Mouse (Mus musculus): ENCODE measurements around the gene Siah2.

The Siah2 gene

DNA sequence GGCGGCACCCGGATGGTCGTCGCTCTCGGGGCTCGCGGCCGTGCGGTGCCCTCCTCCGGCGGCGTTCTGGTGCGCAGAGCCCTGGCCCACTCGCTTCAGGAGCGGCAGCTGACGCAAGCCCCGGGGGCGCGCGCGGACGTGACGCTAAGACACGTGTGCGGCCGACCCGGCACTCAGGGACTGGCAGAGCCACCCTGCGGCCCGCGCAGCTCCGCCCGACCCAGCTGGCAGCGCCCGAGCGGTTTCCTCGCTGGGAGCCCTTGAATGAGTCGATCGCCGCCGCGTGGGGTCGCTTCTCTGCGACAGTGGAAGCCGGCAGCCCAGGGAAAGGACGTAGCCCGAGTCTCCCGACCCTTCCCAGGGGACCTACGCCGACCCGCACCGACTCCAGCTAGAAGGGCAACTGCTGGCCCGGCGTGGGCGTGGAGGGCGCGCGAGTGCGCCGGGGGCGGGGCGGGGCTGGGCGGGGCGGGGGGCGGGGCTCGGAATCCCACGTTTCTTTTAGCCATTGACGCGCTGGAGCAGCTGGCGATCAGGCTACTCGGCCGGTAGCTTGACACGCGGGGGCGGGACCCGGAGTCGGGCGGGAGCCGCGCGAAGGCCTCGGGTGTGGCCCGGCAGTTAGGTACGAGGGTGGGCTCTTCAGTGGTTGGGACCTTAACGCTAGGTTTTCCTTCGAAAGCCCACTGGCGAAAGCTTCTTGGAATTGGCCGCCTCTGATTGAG is at the start of gene Siah2:
TSS of gene Siah2 (minus strand) at position 404 of the 725 bp plus-strand sequence.
- DNase-seq: peak; percentile 90 to 94

DNA sequence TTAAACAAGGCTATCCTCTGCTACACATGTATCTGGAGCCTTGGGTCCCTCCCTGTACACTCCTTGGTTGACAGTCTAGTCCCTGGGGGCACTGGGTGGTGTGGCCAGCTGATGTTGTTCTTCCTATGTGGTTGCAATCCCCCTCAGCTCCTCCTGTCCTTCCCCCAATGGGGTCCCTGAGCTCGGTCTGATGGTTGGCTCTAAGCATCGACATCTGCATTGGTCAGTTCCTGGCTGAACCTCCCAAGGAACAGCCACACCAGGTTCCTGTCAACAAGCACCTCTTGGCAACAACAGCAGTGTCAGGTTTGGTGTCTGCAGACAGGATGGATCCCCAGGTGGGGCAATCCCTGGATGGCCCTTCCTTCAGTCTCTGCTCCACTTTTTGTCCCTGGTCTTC is 47.3 kb upstream of the Siah2 start:
- DNase-seq: no peak

DNA sequence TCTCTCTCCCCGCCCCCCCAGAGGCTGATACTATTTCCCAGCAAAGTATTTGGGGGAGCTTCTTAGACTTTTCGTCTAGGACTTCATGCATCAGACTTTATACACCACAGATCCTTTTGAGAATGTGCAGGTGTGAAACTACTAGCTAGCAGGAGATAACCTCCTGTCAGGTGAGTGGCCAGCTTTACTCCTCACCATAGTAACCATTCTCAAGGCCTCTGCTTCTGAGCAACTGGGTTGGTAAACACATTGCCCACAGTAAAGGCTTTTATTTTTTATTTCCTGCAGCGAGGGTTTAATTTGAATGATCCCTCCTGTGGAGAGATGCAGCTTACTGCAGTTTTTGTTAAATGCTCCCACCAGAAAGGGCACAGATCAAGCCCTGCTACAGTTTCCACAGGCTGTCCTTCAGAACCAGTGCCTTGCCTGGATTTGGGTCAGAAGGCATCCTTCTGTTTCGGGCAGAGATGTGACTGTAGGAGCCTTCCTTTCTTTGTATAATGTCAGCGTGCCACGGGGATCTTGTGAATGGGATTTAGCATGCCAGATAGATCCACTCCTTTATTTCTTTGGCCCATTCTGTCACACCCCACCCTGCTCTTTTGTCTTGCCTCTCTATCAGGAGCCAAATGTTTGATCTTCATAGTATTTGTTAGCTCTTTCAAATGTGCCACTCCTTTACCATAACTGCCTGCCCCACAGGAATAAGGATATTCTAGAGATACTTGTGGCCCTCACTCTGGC is 46.3 kb upstream of the Siah2 start:
- no peak for DNase-seq

DNA sequence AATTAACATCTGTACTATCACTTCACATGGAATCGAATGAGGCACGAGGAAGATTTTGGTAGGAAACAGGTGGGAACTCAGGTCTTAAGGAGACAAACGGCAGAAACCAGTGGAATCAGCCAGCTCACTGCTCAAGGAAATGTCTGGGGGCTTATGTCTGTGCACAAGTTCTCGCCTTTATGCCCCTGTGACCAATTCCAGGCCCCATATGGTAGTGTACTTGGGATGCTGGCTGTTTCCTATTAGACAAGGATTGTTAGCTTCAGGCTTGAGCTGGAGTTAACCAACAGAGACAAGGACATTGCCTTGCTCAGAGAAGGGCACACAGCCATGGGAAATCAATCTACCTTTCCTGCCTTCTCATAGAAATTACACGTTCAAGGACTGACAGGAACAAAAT is 39.3 kb upstream of the Siah2 start:
- no peak for DNase-seq

DNA sequence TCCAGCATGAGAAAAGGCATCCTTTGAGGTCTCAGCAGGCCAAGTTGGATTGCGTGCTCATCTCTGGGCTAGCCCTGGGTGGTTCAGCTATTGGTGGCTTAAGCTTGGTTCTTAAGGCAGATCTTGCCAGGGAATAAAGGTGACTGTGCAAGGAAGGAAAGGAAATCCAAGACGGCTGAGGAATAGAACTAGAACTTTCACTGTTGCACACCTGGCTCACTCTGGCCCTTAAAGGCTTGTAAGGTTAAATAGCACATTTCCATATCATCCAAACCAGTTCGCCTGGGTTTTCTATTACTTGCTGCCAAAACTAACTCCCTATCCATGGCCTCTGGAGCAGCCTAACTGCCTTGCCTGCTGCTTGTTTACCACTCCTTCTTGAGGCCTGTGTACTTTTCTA is 38.4 kb upstream of the Siah2 start:
- DNase-seq: no peak

DNA sequence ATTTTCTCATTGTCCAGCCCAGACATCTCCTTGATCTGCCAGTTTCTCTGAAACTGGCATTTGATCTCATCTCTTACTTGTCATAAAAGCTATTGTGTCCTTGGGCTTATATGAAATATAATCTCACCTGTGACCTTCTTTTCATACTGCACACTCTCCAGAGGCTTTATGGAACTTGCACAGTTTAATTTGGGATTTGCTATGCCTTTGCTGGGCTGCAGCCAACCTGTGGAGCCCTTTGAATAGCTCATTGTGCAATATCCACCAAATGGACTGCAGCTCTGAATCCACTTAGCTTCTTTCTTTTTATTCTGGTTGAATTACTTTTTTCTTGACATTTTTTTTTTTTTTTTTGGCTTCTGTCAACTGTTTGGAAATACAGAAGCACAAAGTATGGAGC is 37.3 kb upstream of the Siah2 start:
- no peak for DNase-seq

DNA sequence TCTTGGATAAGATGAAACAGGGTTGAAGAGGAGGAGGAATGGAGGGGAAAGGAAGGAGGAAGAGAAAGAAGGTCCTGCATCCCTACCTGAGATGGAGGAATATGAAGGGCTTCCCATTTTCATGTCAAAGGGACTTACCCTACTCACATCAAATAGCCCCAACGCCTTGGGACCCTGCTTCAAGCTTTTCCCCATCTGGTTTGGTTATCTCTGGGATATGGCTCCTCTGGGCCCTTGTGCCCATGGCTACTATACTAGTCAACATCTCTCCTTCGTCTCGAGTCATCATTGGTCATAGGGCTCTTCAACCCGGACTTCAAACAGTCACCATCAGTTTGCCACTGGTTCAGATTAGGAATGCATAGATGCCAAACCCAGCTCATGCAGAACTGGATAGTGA is 35.4 kb upstream of the Siah2 start:
- no peak for DNase-seq

DNA sequence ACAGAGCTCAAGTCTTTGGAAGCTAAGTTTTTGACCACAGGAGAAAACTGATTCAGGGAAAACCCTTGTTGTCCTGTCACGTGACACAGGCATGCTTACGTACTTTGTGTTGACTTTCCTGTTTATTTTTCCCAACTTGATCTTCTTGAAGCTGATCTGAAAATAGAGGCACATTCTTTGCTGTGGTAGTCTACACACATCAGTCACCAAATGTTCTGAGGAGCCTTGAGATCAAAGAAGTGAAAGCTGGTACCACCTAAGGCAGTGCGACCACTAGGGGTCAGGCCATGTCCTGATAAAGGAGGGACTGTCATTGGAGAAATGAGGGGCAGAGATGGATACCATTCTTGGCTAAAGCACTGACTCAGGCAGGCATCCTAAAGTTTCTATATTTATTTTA is 34.8 kb upstream of the Siah2 start:
- DNase-seq: peak; percentile 68 to 72

DNA sequence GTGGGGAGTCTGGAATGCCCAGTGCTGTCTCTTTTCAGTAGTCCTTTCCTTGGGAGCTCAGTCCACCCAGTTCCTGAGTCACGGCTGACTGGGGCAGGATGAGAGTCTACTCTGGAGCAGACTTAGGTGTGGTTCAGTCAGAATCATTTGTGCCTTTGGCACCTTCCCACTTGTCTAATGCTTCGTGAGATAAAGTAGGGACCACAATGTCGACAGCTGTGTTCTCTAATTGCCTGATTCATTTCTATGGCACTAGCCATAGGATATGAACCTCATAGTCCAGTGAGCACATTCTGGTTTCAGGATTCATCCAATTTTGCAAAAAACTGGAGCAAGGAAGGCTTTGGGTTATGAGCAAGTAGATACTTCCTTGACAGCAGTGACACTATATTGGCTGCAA is 34.2 kb upstream of the Siah2 start:
- DNase-seq: no peak

DNA sequence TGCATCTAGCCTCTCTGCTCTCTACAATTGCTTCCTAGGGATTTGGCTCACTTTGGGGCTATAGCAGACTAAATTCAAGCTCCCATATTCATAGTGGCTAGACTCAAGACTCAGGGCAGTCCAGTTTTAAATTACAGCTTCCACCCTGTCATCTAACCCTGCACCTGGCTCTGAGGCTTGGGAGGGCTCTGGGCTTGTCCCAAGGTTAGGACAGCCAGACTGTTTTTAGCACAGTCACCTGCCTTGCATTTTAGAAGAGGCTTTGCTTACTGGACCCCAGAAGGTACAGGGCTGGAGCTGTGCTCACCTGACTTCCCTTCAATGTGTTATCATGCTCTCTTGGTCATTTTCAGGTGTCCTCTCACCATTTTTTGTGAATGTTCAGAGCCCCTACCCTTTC is 32.6 kb upstream of the Siah2 start:
- no peak for DNase-seq

DNA sequence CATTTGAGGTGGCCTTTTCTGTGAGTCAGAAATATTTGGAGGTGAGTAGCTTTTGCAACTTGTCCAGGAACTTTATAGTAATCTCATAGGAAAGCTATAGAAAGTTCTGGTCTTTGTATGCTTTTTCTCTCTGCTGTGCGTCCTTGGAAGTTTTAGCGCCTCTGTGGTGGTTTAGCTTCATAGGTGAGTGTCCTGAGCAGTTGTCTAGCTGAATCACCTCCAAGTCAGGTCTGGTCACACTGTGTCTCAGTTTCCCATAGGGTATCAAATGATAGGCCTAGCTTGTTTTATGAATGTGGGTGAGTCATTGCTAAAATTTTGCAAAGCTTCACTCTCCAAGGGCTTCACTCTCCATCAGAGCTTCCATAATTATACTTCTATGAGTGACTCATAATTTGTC is 31.5 kb upstream of the Siah2 start:
- no peak for DNase-seq

DNA sequence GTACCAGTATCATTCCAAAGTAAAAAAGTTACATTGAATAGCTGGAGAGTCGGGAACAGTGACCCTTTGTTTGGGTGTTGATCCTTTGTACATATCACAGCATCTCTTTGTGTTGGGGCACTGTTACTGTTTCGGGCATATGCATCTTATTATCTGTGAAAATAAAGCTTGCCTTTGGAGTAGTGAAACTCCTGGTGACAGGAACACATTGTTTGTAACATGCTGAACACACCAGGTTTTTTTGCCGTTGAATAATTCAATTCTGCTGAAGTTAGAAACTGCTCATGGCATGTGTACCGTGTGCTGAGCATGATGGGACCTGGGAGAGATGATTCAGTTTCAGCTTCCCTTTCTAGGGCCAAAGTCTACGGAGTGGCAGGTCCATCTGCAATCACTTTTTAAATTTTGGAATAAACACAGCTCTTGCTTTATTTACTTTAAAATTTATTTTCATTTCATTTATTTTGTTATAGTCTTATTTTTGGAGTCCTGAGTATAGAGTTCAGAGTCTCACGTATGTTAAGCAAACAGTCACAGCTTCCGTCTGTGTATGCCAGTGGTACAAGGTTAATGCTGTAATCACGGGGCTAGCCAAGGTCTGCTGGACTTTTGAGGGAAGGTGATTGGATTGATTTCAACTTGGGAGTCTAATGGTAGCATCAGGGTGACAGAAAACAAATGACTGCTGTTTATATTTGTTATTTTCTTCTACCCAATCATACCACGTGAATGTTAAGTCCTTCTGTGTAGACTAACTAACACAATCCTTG is 27.4 kb upstream of the Siah2 start:
- DNase-seq: no peak

DNA sequence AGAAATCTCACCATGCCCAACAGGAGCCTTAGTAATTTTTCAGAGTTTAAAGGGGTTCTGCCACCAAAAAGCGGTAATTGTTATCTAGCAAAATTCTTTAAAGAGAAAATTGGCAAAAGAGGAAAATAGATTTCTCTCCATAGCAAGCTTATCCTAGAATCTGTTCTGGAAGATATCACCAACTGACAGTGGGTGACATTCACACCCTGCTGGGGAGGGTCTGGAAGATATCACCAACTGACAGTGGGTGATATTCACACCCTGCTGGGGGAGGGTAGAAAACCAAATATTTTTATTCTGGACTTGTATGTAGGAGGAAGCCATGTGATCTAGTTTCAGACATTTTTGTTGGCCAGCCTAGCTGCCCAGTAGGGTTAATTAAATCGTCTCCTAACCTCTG is 24.5 kb upstream of the Siah2 start:
- DNase-seq: no peak

DNA sequence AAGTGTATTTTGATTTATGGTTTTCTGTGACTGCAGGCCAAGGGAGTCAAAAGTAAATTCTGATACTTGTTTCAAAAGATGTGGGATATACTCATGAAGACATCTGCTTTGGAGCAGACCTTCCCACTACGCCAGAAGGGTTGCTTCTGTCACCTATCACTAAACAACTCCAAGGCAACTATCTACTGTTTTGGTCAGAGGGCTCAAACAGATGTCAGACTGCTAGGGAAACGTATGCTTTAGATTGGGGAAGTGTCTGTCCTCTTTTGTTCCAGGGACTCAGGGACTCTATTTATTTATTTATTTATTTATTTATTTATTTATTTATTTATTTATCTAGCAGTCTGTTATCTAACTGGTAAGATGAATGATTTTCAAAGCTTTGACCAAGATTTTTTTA is 22.6 kb upstream of the Siah2 start:
- DNase-seq: no peak

DNA sequence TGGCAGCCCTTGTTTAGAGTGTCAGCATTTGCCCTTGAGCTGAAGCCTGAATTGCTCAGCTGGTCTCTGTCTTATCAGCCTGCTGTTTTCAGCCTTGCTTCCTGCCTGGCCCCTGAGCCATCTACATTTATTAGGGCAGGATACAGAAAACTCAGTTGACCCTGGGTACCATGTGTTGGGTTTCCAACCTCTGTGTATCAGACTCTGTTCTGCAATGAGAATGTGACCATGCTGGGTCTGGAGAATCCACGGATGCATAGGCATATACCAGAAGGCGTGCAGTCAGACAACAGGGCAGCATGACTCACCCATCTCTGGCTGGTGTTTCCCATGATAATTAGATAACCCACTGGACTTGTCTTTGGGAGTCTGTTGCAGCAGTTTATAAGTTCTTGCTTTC is 21.8 kb upstream of the Siah2 start:
- DNase-seq: no peak

DNA sequence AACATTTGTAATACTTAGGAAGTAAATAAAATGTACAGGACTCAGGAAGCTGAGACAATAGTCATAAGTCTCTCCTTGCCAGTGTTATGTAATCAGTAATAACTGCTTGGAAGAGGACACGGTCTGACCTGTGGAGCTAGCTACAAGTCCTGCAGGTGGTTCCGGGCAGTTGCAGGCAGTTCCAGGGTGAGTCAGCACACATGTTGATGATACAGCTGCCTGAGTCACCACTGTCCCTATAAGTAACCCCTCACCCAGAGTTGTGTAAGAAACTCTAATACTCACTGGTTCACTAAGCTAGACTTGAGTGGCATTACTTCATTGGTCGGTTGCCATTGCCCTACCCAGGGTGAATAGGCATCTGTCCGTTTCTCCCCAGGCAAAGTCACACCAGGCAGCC is 21.0 kb upstream of the Siah2 start:
- DNase-seq: no peak

DNA sequence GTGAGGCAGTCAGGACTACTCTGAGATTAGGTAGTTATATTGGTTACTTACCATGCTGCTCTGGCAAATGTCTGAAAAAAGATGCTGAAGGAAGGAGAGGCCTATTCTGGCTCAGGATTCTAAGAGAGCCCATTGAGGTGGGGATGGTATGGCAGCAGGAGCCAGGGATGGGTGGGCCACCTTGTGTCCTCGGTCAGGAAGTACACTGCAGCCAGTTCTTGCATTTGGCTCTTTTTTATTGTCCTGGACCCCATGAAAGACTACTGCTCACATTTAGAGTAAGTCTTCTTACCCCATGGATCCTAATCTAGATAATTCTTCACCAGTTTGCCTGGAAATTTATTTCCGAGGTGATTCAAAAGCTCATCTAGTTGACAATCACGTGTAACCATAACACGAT is 12.3 kb upstream of the Siah2 start:
- no peak for DNase-seq

DNA sequence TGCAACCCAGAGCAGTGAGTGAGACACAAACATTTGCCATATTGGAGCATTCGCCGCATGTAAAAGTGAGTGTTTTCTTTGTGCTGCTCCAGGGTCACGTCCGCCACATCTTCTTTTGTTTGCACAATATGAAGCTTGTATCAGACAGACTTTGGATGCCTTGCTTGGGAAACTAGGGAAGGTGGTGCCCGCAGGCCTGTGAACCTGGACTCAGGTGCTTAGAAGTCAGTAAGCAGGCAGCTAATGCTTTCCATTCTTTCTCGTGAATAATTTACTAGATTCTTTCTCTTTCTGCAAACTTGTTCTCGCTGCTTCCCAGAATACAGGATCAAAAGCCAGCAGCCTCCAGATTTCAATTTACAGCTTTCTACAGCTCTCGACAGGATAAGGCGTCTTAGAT is 11.5 kb upstream of the Siah2 start:
- peak in 1 of 2 experiments; percentile 34 for DNase-seq

DNA sequence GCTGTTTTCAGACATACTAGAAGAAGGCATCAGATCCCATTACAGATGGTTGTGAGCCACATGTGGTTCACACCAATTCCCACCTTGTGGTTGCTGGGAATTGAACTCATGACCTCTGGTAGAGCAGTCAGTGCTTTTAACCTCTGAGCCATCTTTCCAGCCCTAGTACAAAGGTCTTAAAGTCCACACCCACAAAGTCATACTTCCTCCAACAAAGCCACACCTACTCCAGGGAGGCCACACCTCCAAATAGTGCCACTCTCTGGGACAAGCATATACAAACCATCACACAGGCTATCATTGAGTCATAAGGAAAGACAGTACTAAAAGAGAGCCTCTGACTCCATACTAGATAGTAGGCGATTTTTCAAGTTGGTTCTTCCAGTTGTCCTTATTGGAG is 10.1 kb upstream of the Siah2 start:
- no peak for DNase-seq

DNA sequence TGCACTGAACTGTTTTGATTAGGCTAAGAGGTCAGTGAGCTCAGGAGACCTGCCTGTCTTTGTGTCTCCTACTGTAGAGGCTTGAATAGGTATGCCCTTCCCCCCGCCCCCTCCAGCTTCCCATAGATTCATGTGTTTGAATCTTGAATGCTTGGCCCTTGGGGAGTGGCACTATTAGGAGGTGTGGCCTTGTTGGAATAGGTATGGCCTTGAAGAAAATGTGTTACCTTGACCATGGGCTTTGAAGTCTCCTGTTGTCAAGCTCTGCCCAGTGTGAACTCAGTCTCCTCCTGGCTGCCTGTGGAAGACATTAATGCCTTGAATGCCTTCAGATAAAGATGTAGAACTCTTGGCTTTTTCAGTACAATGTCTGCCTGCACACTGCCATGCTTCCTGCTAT is 9.2 kb upstream of the Siah2 start:
- no peak for DNase-seq

DNA sequence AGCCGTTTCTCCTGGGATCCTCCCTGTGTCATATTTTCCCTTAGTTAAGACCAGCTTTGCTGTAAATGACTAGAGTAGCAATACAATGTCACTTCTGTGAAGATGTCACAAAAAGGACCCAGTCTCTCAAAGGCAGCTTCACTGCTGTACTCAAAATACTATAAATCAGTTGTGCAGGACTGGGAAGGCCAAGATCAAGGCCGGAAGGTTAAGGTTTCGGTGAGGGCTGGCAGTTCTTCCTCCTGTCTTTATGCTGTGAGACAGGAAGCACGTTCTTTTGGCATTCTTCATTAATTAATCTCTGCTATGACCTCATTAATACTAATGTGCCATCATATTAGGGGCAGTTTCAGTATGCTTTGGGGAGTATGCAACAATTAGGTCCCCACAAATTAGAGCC is 5.7 kb upstream of the Siah2 start:
- DNase-seq: no peak

DNA sequence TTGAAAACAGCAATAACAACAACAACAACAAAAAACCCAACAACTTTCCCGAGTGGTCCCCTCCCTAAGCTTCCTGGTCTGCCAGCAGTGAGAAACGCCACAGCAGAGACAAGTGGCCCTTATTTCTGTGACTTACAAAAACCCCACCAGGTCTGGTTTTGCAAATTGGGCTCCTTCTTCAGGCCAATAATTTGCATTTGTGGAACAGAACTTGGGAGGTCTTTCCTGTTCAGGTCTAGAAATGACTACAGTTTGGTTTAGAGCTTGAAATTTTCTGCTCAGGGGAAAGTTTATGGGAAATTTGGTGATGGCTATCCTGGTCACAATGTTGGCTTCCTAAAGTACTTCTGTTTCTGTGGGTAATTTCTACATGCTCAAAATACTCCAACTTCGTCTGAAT is 4.6 kb upstream of the Siah2 start:
- no peak for DNase-seq

DNA sequence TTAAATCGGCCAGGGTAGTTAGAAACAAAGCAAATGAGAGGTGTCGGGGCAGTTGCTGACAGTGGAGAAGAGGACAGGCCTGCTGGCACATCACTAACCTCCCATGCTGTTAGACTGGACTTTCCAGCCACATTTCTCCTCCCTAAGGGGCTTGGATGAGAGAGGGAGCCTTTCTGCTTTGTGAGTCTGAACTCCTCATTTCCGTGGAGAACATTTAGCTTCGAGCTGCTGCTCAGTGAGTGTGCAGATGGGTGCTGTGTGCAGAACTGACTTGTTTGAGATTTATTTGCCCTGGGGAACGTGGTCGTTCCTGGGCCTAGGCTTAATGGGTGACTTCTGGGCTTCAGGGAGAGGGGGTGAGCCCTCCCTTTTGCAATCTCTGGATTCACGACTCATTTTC is 3.3 kb upstream of the Siah2 start:
- no peak for DNase-seq

DNA sequence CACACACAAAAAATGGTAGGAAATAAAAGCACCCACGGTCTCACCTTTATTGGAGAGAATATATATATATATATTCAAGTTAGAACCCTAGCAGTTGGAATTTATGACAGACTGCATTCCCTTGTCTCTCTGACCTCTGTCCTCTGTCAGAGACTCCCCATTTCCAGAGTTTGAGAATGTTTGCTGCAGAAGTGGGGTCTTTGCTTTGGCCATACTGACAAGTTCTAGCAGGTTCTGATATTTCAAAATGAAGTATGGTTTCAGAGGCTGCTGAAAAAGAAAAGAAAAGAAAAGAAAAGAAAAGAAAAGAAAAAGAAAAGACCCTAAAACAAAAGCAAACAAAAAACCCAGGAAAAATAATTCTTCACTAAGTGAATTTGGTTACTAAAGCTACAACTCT is 2.8 kb upstream of the Siah2 start:
- no peak for DNase-seq

Measured in kidney, postnatal 4 days (tissue).